Mouse (Mus musculus): ENCODE data around the gene Capg. TPM values are rescaled to one million over a fixed set of nuclear protein-coding genes. Genes with fewer than 3 reads are reported as not detected.

Capg gene
- polyA plus RNA-seq, 1 experiment from 2014 or later, result 9.2 TPM

DNA sequence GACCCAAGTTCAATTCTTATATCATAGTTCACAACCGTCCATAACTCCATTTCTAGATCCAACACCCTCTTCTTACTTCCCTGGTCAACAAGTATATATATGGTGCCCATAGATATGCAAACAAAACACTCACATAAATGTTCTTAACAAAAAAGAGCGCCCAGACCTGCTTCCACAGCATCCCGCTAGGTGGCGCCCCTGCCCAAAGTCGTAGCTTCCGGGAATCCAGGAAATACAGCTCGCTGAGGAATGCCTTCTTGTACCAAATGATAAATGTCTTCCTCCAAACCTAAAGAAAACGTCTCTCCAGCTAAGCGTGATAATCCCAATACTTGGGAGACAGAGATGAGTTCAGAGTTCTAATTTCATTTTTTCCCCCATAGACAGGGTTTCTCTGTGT is 9.0 kb upstream of the Capg start:
- Histone ChIP-seq H3K9me3 (no peaks in the 10 kb centered on the region), H3K4me3 (0 out of 2 replicates have a peak overlapping the region, but pooled peaks have one; percentile 19), H3K36me3 (no peaks in the 10 kb centered on the region), H3K4me1 (replicated peaks) (peaks cover 33% of the 10 kb centered on the region), H3K27me3 (no peaks in the 10 kb centered on the region), H3K9ac (no peak overlapping the region), H3K27ac (0 out of 2 replicates have a peak overlapping the region, but pooled peaks have one; percentile 10), H3K4me2 (peak overlapping the region; percentile 45)
- ATAC-seq (ENCODE audit: low FRiP score), result no peak
- 6% methylated on average over 9 of the region's 9 CpGs for WGBS

DNA sequence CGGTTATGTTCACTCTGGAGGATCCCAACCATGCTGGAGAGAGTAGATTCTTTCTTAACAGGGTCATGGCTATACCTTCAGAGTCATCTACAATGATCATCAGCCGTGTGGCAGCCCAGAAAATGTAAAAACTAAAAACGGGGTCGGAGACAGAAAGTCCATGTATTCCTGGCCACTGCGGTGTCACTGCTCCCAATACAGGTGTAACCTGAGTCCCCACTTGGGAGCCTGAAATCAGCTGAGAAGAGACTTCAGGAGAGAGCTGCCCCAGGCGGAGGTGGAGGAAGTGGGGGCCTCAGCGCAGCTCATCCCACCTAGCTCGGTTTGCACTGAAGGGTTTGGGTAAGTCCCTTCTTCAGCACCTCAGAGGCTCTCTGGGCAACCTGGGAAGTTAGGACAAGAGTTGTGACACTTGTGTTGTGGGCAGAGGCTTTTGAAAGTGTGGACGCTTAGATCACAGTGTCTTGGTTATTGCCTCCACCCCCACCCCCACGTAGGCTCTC is 6.1 kb upstream of the Capg start:
- Histone ChIP-seq H3K9ac (peak overlapping the region; percentile 79), H3K27me3 (no peaks in the 10 kb centered on the region), H3K4me1 (replicated peaks) (peaks cover 24% of the 10 kb centered on the region), H3K27ac (peak overlapping the region; percentile 70; the same call in 1 of the 2 replicates), H3K9me3 (no peaks in the 10 kb centered on the region), H3K4me2 (peak overlapping the region; percentile 73), H3K36me3 (no peaks in the 10 kb centered on the region), H3K4me3 (peak overlapping the region; percentile 56)
- no peak; the same call in 1 of the 2 replicates for ATAC-seq (ENCODE audit: low FRiP score)
- WGBS, result 51% methylated on average over 10 of the region's 10 CpGs

DNA sequence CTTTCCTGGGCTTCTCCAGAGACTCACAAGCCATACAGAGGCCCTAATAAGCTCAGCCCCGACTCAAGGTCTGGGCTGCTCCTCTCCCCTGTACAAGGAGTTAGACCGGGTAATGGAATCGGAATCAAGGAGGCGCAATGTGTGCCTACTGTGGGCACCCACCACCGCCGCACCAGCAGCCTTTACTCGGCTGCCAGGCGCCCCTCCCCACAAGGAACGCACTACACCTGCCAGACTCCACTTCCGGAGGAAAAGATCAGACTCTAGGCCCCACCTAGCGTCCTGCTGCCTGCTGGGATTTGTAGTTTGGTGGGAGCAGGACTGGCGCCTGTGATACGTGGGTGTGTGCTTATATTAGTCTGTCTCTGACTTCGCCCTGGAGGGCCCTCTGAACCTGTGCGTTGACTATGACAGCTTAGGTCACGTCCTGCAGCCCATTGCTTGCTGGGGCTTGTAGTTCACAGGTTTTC is 5.6 kb upstream of the Capg start:
- Histone ChIP-seq H3K4me3 (peak overlapping the region; percentile 56), H3K4me2 (peak overlapping the region; percentile 73), H3K27ac (peak overlapping the region; percentile 70; the same call in 1 of the 2 replicates), H3K9ac (peak overlapping the region; percentile 79), H3K9me3 (no peaks in the 10 kb centered on the region), H3K4me1 (replicated peaks) (peaks cover 19% of the 10 kb centered on the region), H3K27me3 (no peaks in the 10 kb centered on the region), H3K36me3 (no peaks in the 10 kb centered on the region)
- ATAC-seq (ENCODE audit: low FRiP score), result peak; percentile 96
- whole genome bisulfite sequencing, result 6% methylated on average over 16 of the region's 16 CpGs

DNA sequence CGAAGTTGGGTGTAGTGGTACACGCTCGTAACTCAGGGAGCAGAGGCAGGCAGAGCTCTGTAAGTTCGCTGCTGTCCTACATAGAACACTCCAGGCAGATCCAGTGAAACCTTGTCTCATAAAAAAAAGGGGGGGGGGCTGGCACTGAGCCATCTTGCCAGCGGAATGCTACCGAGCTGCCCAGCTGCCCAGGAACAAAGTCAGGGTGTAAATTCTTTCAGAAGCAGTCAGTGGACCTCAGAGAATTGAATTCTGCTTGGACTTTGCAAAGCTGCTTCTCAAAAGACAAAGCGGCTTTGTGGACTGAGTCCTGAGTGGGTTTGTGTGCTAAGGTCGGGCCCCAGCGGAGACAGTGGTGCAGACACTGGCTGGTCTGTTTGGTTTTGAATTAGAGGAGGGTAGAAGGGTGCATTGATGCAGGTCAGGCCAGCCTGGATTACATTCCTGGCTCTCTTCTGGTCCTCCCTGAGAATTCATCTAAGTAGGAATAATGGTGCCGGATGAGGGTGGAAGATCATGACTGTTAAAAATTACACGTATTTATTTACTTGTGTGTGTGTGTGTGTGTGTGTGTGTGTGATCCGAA is 833 bp upstream of the Capg start:
- Histone ChIP-seq H3K9me3 (no peaks in the 10 kb centered on the region), H3K9ac (no peak overlapping the region), H3K4me3 (no peak overlapping the region), H3K36me3 (no peaks in the 10 kb centered on the region), H3K27ac (no peak overlapping the region), H3K4me1 (replicated peaks) (peaks cover 14% of the 10 kb centered on the region), H3K4me2 (no peak overlapping the region), H3K27me3 (peaks cover 10% of the 10 kb centered on the region; the same call in 1 of the 2 replicates)
- WGBS, result 63% methylated on average over 12 of the region's 12 CpGs
- ATAC-seq (ENCODE audit: low FRiP score), result no peak

DNA sequence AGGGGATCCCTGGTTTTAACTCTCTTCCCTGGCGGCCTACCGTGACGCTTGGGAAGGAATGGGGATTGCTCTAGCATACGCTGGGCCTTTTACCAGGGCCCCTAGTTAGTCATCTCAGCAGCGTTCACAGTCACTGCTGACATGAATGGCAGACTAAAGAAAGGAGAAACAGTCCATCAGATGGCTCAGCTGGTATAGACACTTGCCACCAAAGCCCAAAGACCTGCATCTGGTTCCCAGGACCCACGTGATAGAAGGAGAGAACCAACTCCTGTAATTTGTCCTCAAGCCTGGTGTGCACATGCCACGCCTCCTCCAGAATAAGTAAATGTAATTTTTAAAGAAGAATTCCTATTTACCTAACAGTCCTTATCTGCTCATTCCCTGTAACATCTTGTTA is 1.2 kb downstream of the Capg start:
- H3K4me2 ChIP-seq, result no peak overlapping the region
- WGBS, result 44% methylated on average over 7 of the region's 7 CpGs
- H3K36me3 ChIP-seq, result no peaks in the 10 kb centered on the region
- H3K27me3 ChIP-seq, result peaks cover 10% of the 10 kb centered on the region; the same call in 1 of the 2 replicates
- H3K9me3 ChIP-seq, result no peaks in the 10 kb centered on the region
- no peak for ATAC-seq (ENCODE audit: low FRiP score)
- H3K27ac ChIP-seq, result no peak overlapping the region
- no peak overlapping the region for H3K4me3 ChIP-seq
- H3K4me1 ChIP-seq (replicated peaks), result 0 out of 2 replicates have a peak, but pooled peaks cover 9% of the 10 kb centered on the region
- H3K9ac ChIP-seq, result no peak overlapping the region

DNA sequence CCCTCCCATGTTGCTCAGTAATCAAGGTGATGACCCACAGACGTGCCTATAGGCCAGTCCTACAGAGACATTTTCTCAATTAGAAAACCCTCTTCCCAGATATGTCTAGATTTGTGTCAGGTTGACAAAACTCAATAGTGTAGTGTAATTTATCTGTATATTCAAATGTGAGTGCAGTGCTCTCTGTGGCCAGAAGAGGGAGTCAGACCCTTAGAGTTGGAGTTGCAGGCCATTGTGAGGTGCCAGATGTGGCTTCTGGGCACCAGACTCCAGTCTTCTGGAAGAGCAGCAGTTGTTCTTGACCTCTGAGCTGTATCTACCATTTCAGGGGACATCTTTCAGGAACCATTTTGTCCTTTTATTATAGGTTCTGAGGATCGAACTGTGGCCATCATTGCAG is 2.9 kb downstream of the Capg start:
- WGBS, result 93% methylated on average over 2 of the region's 2 CpGs
- H3K27me3 ChIP-seq, result peaks cover 10% of the 10 kb centered on the region; the same call in 1 of the 2 replicates
- H3K27ac ChIP-seq, result no peak overlapping the region
- H3K4me1 ChIP-seq (replicated peaks), result peaks cover 15% of the 10 kb centered on the region; the same call in 1 of the 2 replicates
- H3K9ac ChIP-seq, result no peak overlapping the region
- no peak overlapping the region for H3K4me2 ChIP-seq
- H3K9me3 ChIP-seq, result no peaks in the 10 kb centered on the region
- ATAC-seq (ENCODE audit: low FRiP score), result no peak
- H3K4me3 ChIP-seq, result no peak overlapping the region
- no peaks in the 10 kb centered on the region for H3K36me3 ChIP-seq

DNA sequence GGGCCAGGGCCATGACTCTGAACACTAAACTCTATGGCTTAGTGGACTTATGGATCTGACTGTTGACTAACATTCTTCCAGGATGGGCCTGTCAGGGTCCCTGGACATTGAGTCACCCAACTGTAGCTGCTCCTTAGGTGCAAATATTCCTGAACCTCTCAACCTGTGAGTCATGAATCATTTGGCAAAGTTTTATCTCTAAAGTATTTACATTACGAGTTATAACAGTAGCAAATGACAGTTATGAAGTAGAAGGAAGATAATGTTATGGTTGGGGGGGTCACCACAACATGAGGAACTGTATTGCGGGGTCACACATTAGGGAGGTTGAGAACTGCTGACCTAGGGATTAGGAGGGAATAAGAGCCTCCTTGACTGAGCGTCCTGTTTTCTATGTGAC is 3.7 kb downstream of the Capg start:
- no peaks in the 10 kb centered on the region for H3K36me3 ChIP-seq
- WGBS, result 90% methylated on average over 3 of the region's 3 CpGs
- H3K4me1 ChIP-seq (replicated peaks), result peaks cover 22% of the 10 kb centered on the region
- peaks cover 10% of the 10 kb centered on the region; the same call in 1 of the 2 replicates for H3K27me3 ChIP-seq
- ATAC-seq (ENCODE audit: low FRiP score), result no peak
- no peak overlapping the region for H3K9ac ChIP-seq
- no peaks in the 10 kb centered on the region for H3K9me3 ChIP-seq
- no peak overlapping the region for H3K4me2 ChIP-seq
- H3K4me3 ChIP-seq, result no peak overlapping the region
- no peak overlapping the region for H3K27ac ChIP-seq

DNA sequence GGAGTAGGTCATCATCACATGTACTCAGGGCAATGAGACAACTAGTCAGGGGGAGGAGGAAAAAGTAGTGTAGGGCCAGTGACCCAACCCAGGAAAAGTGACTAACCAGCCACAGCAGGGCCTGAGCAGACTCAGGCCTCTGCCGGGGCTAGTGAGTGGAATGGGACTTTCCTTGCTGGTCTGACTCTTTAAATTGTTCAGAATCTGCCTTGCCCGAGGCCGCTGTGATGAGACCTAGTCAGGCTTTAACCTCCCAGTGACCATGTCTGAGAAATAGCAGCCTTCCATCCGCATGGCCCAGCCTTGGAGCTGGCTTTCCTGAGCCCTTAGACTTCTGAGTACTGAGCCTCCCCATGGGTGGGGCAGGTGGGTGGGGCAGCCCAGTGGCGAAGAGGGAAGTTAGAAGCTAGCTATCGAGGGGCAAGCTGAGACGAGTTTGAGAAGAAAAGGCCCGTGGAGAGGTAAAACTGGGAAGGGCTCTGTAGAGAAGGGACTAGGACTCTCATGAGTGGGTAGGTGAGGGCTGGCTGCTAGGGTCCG is 4.9 kb downstream of the Capg start:
- no peak overlapping the region for H3K9ac ChIP-seq
- no peak overlapping the region for H3K4me2 ChIP-seq
- no peaks in the 10 kb centered on the region for H3K36me3 ChIP-seq
- peaks cover 5% of the 10 kb centered on the region; the same call in 1 of the 2 replicates for H3K27me3 ChIP-seq
- peaks cover 27% of the 10 kb centered on the region for H3K4me1 ChIP-seq (replicated peaks)
- H3K27ac ChIP-seq, result no peak overlapping the region
- WGBS, result 72% methylated on average over 9 of the region's 9 CpGs
- H3K4me3 ChIP-seq, result no peak overlapping the region
- ATAC-seq (ENCODE audit: low FRiP score), result no peak
- H3K9me3 ChIP-seq, result no peaks in the 10 kb centered on the region

DNA sequence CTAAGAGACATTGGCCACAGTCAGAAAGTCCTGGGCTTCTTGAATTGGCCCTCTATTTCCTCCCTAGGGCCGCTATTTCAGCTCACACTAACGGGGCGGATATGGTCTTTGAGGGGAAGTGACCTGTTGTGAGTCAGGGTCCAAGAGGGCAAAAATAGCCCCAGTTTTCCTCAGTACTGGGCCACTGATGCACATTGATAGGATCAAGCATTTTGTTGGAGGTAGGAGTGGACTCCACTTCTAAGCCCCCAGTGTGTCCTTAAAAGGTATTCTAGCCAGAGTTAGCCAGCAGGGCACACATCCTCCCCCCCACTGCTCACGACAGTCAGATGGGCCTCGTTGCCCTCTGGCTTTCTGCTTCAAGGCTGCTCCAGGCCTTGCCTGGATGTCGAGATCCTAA is 5.8 kb downstream of the Capg start:
- Histone ChIP-seq H3K27me3 (no peaks in the 10 kb centered on the region), H3K9ac (no peak overlapping the region), H3K36me3 (no peaks in the 10 kb centered on the region), H3K9me3 (no peaks in the 10 kb centered on the region), H3K27ac (no peak overlapping the region), H3K4me2 (no peak overlapping the region), H3K4me1 (replicated peaks) (peaks cover 19% of the 10 kb centered on the region), H3K4me3 (no peak overlapping the region)
- no peak for ATAC-seq (ENCODE audit: low FRiP score)
- WGBS, result 68% methylated on average over 6 of the region's 6 CpGs

GRCm38 (mm10) chr6:72550503-72551100 is 6.4 kb downstream of the Capg start:
- peaks cover 19% of the 10 kb centered on the region for H3K4me1 ChIP-seq (replicated peaks)
- H3K9ac ChIP-seq, result no peak overlapping the region
- WGBS, result 85% methylated on average over 10 of the region's 10 CpGs
- H3K27me3 ChIP-seq, result no peaks in the 10 kb centered on the region
- H3K4me3 ChIP-seq, result no peak overlapping the region
- no peak overlapping the region for H3K27ac ChIP-seq
- H3K4me2 ChIP-seq, result no peak overlapping the region
- no peak for ATAC-seq (ENCODE audit: low FRiP score)
- no peaks in the 10 kb centered on the region for H3K9me3 ChIP-seq
- H3K36me3 ChIP-seq, result no peaks in the 10 kb centered on the region

DNA sequence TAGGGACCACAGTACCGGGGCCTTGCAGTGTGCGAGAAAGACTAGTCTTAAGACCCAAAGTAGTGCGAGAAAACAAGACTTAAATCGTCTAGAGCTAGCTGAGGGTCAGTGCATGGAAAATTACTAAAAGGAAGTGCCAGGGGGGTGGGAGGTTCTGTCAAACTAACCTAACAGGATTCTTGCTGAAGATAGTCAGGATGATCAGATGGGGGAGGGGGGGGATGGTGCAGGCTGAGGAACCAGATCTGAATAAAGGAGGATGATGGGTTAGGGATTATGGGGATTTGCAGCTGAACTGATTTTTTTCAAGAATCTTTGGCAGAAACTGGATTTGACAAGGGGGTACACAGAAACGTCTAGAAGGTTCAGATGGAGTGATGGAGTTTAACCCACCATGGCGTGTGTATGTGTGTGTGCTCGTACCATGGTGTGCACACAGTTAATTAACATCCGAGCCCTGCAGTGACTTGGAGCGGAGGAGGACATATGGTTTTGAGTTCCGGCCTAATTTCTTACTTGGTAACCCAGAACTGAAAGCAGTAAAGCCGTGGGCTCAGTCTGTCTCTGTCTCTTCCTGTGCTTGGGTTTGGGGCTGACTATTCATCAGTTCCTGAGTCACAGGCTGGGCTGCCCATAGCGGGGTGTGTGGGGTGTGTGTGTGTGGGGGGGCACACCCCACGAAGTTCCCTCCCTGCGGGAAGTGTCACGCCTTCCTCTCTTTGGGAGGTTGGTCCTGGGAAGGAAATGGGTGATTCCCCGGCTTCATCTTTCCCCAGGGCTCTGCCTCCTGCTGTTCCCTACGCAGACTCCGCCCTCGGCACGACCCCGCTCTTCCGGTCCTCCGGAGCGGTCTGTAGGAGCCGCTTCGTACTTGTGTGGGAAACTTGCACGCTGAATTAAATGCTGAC is 8.2 kb downstream of the Capg start:
- Histone ChIP-seq H3K4me2 (peak overlapping the region; percentile 67), H3K4me3 (peak overlapping the region; percentile 41), H3K9ac (peak overlapping the region; percentile 68), H3K4me1 (replicated peaks) (peaks cover 19% of the 10 kb centered on the region), H3K27ac (peak overlapping the region; percentile 79), H3K9me3 (no peaks in the 10 kb centered on the region), H3K36me3 (no peaks in the 10 kb centered on the region), H3K27me3 (no peaks in the 10 kb centered on the region)
- ATAC-seq (ENCODE audit: low FRiP score), result peak; percentile 83
- WGBS, result 18% methylated on average over 26 of the region's 27 CpGs

GRCm38 (mm10) chr6:72553079-72553412 is 8.9 kb downstream of the Capg start:
- peak overlapping the region; percentile 67 for H3K4me2 ChIP-seq
- WGBS, result 16% methylated on average over 8 of the region's 8 CpGs
- ATAC-seq (ENCODE audit: low FRiP score), result no peak

More at GRCm38 (mm10) chr6:72553079-72553412, 8.9 kb downstream of the Capg start:
- H3K4me1 ChIP-seq (replicated peaks), result peaks cover 19% of the 10 kb centered on the region
- H3K27me3 ChIP-seq, result no peaks in the 10 kb centered on the region
- peak overlapping the region; percentile 41 for H3K4me3 ChIP-seq
- no peaks in the 10 kb centered on the region for H3K36me3 ChIP-seq
- peak overlapping the region; percentile 79 for H3K27ac ChIP-seq
- H3K9ac ChIP-seq, result peak overlapping the region; percentile 68
- H3K9me3 ChIP-seq, result no peaks in the 10 kb centered on the region
